Mouse (Mus musculus): ENCODE measurements around the gene Olfr481. TPM values are rescaled to one million over a fixed set of nuclear protein-coding genes. Genes with fewer than 3 reads are reported as not detected.

Gene Olfr481
- polyA plus RNA-seq, 1 experiment from 2014 or later: not detected

Other genes starting within 250 kb of the Olfr481 start
- not detected in 2 replicates for gene Olfr470, start 232.4 kb upstream of the Olfr481 start, polyA plus RNA-seq (2015; fragmentation: Nextera tagmentation; extraction: Ambion mirVana)
- gene Olfr472, start 182.0 kb upstream of the Olfr481 start, polyA plus RNA-seq (2015; fragmentation: Nextera tagmentation; extraction: Ambion mirVana): not detected in 2 replicates
- not detected in 2 replicates for gene Olfr473, start 149.4 kb upstream of the Olfr481 start, polyA plus RNA-seq (2015; fragmentation: Nextera tagmentation; extraction: Ambion mirVana)
- not detected in 2 replicates for gene Olfr474, start 125.2 kb upstream of the Olfr481 start, polyA plus RNA-seq (2015; fragmentation: Nextera tagmentation; extraction: Ambion mirVana)
- gene Olfr476, start 115.1 kb upstream of the Olfr481 start, polyA plus RNA-seq (2015; fragmentation: Nextera tagmentation; extraction: Ambion mirVana): not detected in 2 replicates
- gene Olfr477, start 93.2 kb upstream of the Olfr481 start, polyA plus RNA-seq (2015; fragmentation: Nextera tagmentation; extraction: Ambion mirVana): not detected in 2 replicates
- not detected in 2 replicates for gene Olfr478, start 45.9 kb upstream of the Olfr481 start, polyA plus RNA-seq (2015; fragmentation: Nextera tagmentation; extraction: Ambion mirVana)
- not detected in 2 replicates for gene Olfr479, start 29.2 kb upstream of the Olfr481 start, polyA plus RNA-seq (2015; fragmentation: Nextera tagmentation; extraction: Ambion mirVana)
- gene Olfr480, start 12.5 kb upstream of the Olfr481 start, polyA plus RNA-seq (2015; fragmentation: Nextera tagmentation; extraction: Ambion mirVana): not detected in 2 replicates
- not detected in 2 replicates for gene Olfr482, start 17.7 kb downstream of the Olfr481 start, polyA plus RNA-seq (2015; fragmentation: Nextera tagmentation; extraction: Ambion mirVana)
- not detected in 2 replicates for gene Olfr483, start 21.0 kb downstream of the Olfr481 start, polyA plus RNA-seq (2015; fragmentation: Nextera tagmentation; extraction: Ambion mirVana)
- not detected in 2 replicates for gene Olfr484, start 47.6 kb downstream of the Olfr481 start, polyA plus RNA-seq (2015; fragmentation: Nextera tagmentation; extraction: Ambion mirVana)
- not detected in 2 replicates for gene Olfr485, start 80.0 kb downstream of the Olfr481 start, polyA plus RNA-seq (2015; fragmentation: Nextera tagmentation; extraction: Ambion mirVana)
- gene Olfr486, start 92.9 kb downstream of the Olfr481 start, polyA plus RNA-seq (2015; fragmentation: Nextera tagmentation; extraction: Ambion mirVana): not detected in 2 replicates
- not detected in 2 replicates for gene Olfr487, start 134.8 kb downstream of the Olfr481 start, polyA plus RNA-seq (2015; fragmentation: Nextera tagmentation; extraction: Ambion mirVana)
- gene Olfr488, start 178.5 kb downstream of the Olfr481 start, polyA plus RNA-seq (2015; fragmentation: Nextera tagmentation; extraction: Ambion mirVana): not detected in 2 replicates
- gene Olfr490, start 209.1 kb downstream of the Olfr481 start, polyA plus RNA-seq (2015; fragmentation: Nextera tagmentation; extraction: Ambion mirVana): not detected in 2 replicates
- gene Olfr491, start 233.6 kb downstream of the Olfr481 start, polyA plus RNA-seq (2015; fragmentation: Nextera tagmentation; extraction: Ambion mirVana): not detected in 2 replicates
- not detected in 2 replicates for gene Olfr492, start 243.8 kb downstream of the Olfr481 start, polyA plus RNA-seq (2015; fragmentation: Nextera tagmentation; extraction: Ambion mirVana)

All from forebrain, embryonic 16.5 days (tissue).